Mouse (Mus musculus) G1E (cell line): ENCODE measurements around the gene Ublcp1.

Experiments used
- CTCF ChIP-seq: IDR thresholded peaks from 2 replicates; pipeline ENCODE4 v1.5.1; 2012; ENCODE audit warnings: low read depth, low read length, inconsistent platforms, mixed read lengths
- GATA1 ChIP-seq: IDR thresholded peaks from 2 replicates; pipeline ENCODE4 v1.6.1; 2012; ENCODE audit warnings: borderline replicate concordance, low read length, inconsistent platforms, mixed read lengths
- TAL1 ChIP-seq: conservative IDR thresholded peaks from 2 replicates; pipeline ENCODE4 v1.6.1; 2012; ENCODE audit warnings: low read depth, low read length, inconsistent platforms, mixed read lengths

DNA sequence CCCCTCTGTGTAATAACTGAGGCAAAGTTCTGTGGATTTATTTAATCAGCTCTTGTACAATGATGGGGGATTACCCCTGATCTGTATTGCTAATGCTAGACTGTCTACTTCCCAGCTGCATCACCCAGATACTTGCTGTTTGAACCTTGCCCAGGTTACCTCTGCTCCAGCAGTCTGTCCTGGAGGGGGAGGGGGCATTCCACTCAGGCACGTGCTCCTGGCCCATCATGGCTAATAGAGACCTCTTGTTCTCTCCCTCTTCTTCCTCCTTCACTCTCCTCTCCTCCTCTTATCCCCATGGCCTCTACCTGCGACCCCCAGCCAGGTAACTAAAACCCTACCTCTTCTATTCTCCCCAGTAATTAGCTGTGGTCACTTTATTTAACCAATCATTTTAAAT lies 44.4 kb upstream of the Ublcp1 start:
- TF ChIP-seq CTCF, result no peak
- TF ChIP-seq GATA1, result no peak
- no peak for TF ChIP-seq TAL1
